Comparison of ENCODE assay signal across 8 mouse cellular contexts in the genomic region with DNA sequence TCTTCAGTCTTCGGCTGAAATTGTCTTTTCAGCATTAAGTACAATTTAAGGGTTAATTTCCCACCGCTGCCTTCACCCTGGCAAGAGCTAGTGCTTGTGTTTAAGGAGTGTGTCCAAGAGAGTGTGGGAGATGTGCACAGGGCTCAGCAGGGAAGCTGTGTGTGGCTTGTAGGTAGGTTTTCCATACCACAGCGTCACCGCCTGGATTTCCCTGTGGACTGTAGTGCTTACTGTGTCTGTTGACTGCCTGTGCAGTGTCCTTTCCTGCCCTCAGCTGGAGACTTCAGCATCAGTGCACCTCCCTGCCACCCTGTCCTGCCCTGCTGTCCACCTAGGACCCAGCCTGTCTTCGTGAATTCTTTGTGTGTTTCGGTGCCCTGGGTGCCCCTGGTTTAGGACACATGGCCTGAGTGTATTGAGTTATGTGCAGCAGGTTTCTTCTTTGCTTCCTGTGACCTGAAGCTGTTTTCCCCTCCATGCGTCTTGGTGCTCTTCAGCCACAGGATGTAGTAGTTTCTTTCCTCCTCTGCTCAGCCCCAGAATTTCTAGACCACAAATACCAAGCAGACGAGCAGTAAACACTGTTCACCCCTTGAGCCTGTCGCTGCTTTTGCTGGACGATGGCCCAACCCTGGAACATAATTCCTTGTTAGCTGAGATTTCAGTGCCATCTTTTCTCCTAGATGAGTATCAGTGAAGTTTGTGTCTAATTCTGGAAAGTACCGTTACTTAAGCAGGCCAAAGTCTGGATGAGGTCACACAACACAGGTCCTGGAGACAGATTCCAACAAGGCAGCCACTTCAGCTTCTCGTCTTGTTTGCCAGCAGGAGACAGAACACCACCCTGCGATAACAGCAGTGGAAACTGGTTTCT.
A peak's percentile ranks its signal among the peaks of the same experiment; 100 is the strongest.
DNase-seq lines count a peak whose midpoint lies in the region; ATAC-seq lines count a peak whose summit lies in the region.

No protein-coding gene starts in this region.

- H3K4me1 ChIP-seq in hindbrain, embryonic 13.5 days (replicated peaks), result peaks cover 96% of the 10 kb centered on the region
- H3K4me1 ChIP-seq in hindbrain, embryonic 11.5 days (replicated peaks; ENCODE audit: control insufficient read depth, insufficient read depth, low read length), result peaks cover 2% of the 10 kb centered on the region
- H3K4me1 ChIP-seq in heart, embryonic 15.5 days (replicated peaks), result peaks cover 97% of the 10 kb centered on the region

- H3K36me3 ChIP-seq in hindbrain, embryonic 13.5 days, result no peaks in the 10 kb centered on the region
- no peaks in the 10 kb centered on the region for H3K36me3 ChIP-seq in hindbrain, embryonic 11.5 days (ENCODE audit: control insufficient read depth, insufficient read depth, low read length)
- H3K36me3 ChIP-seq in heart, embryonic 15.5 days, result no peaks in the 10 kb centered on the region

- H3K9ac ChIP-seq in hindbrain, embryonic 13.5 days, result peak overlapping the region; percentile 35
- no peak overlapping the region for H3K9ac ChIP-seq in hindbrain, embryonic 11.5 days (ENCODE audit: low read depth, low read length)
- no peak overlapping the region; the same call in 1 of the 2 replicates for H3K9ac ChIP-seq in heart, embryonic 15.5 days

- ATAC-seq in hindbrain, embryonic 13.5 days (ENCODE audit: low FRiP score), result no peak
- ATAC-seq in hindbrain, embryonic 11.5 days (ENCODE audit: low FRiP score), result no peak
- no peak for ATAC-seq in heart, embryonic 15.5 days (replicated peaks; ENCODE audit: insufficient number of reproducible peaks, insufficient read depth, low FRiP score, low read depth)

- no peak overlapping the region for H3K4me2 ChIP-seq in hindbrain, embryonic 13.5 days
- no peak overlapping the region for H3K4me2 ChIP-seq in hindbrain, embryonic 11.5 days (replicated peaks; ENCODE audit: low read depth, low read length)
- H3K4me2 ChIP-seq in heart, embryonic 15.5 days, result no peak overlapping the region

- no peak for DNase-seq in hindbrain, embryonic 11.5 days (ENCODE audit: low spot score)
- peak; percentile 10 for DNase-seq in right cerebral cortex, postnatal 14 days
- no peak for DNase-seq in right cerebral cortex, adult 2 months (ENCODE audit: low spot score in 2 of 2)
- DNase-seq in thymus, postnatal 14 days, result peak; percentile 21
- DNase-seq in layer of hippocampus, postnatal 10 days (ENCODE audit: low spot score in 2 of 2), result no peak
- DNase-seq in spleen, adult 12 weeks (ENCODE audit: low spot score), result no peak

- H3K9me3 ChIP-seq in hindbrain, embryonic 13.5 days, result no peaks in the 10 kb centered on the region
- H3K9me3 ChIP-seq in hindbrain, embryonic 11.5 days (ENCODE audit: control insufficient read depth, low read length), result no peaks in the 10 kb centered on the region
- H3K9me3 ChIP-seq in heart, embryonic 15.5 days (replicated peaks), result no peaks in the 10 kb centered on the region

- no peak overlapping the region for H3K4me3 ChIP-seq in hindbrain, embryonic 13.5 days
- no peak overlapping the region for H3K4me3 ChIP-seq in hindbrain, embryonic 11.5 days (ENCODE audit: low read depth, low read length)
- H3K4me3 ChIP-seq in heart, embryonic 15.5 days, result no peak overlapping the region

- peak overlapping the region; percentile 8 for H3K27ac ChIP-seq in hindbrain, embryonic 13.5 days
- H3K27ac ChIP-seq in hindbrain, embryonic 11.5 days (ENCODE audit: low read depth, low read length), result no peak overlapping the region
- H3K27ac ChIP-seq in heart, embryonic 15.5 days, result peak overlapping the region; percentile 78

- no peaks in the 10 kb centered on the region for H3K27me3 ChIP-seq in hindbrain, embryonic 13.5 days
- H3K27me3 ChIP-seq in hindbrain, embryonic 11.5 days (ENCODE audit: control insufficient read depth, insufficient read depth, low read length), result no peaks in the 10 kb centered on the region
- no peaks in the 10 kb centered on the region for H3K27me3 ChIP-seq in heart, embryonic 15.5 days

- WGBS in hindbrain, embryonic 13.5 days, result 81% methylated on average over 13 of the region's 13 CpGs
- 88% methylated on average over 13 of the region's 13 CpGs for WGBS in hindbrain, embryonic 11.5 days
- WGBS in heart, embryonic 15.5 days, result 39% methylated on average over 13 of the region's 13 CpGs

Comparison
In these comparisons a context has a peak if more than half of its experiments do, and no peak if none do; other contexts are left out.
1. DNase-seq: peak in right cerebral cortex, postnatal 14 days (single experiment) and thymus, postnatal 14 days (single experiment); none in hindbrain, embryonic 11.5 days (single experiment), right cerebral cortex, adult 2 months (0 of 2), layer of hippocampus, postnatal 10 days (0 of 2) and spleen, adult 12 weeks (single experiment).